Mouse (Mus musculus) kidney, adult 2 months (tissue): ENCODE data around the gene Rps24.

ENCODE experiments used
- CTCF ChIP-seq: fragments of 200-500 bp; conservative IDR thresholded peaks from 2 replicates; pipeline ENCODE4 v1.5.1; 2011; ENCODE audit warnings: low read depth, mild to moderate bottlenecking, control low read depth, low read length, moderate library complexity, mixed read lengths; ENCODE audit not compliant: insufficient read depth, insufficient read length
- POLR2A ChIP-seq: fragments of 200-500 bp; IDR thresholded peaks from one replicate; pipeline ENCODE4 v1.6.1; 2011; ENCODE audit warnings: low read depth, low read length, control low read depth

DNA sequence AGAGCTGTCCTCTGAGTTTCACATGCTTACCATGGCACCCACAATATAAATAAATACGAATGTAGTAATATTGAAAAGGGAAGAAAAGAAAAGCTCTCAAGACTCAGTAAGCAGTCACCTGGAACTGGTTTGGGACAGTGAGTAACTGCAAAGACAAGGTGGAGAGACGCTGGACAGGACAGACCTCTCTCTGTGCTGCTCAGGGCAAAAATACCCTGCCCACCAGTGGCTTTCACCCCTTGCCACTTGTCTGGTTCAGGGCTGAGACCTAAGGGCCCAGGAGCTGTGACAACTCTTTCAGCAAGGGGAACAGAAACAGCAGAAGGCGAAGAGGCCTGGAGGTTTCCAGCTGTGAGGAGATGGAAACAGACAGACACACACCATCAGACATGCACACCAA is 28.7 kb upstream of the Rps24 start:
- TF ChIP-seq POLR2A, result no peak
- no peak for TF ChIP-seq CTCF
